Mouse (Mus musculus): ENCODE measurements at regions not wholly inside any gene's neighbourhood (a gene's known extent, or its start where the extent isn't known, plus 50 kb on each side); places are given as distances from the start of the nearest gene placed in this dataset.
"Not testable (repeated sequence)": the region's sequence is repeated elsewhere in the genome, so short reads cannot be mapped to it uniquely, and the experiment has no call there.

DNA sequence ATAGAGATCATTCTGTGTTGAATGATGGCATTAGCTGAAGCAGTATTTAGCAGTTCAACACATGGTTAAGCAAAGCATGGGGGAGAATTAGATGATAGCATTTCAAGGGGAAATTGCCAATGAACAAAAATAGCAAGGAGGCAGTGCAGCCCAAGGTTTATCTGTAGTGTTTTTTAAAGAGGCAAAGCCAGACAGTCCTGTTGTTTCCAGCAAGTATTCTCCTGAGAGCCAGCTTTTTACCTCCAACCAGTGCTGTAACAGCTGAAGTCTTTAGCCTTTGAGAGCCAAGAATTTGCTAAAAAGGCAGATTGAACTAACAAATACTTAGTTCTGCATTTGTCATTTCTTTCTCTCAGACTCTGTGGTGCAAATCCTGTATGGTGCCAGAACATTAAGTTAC, 305.1 kb upstream of the Arx start:
- peak; percentile 92 for DNase-seq

DNA sequence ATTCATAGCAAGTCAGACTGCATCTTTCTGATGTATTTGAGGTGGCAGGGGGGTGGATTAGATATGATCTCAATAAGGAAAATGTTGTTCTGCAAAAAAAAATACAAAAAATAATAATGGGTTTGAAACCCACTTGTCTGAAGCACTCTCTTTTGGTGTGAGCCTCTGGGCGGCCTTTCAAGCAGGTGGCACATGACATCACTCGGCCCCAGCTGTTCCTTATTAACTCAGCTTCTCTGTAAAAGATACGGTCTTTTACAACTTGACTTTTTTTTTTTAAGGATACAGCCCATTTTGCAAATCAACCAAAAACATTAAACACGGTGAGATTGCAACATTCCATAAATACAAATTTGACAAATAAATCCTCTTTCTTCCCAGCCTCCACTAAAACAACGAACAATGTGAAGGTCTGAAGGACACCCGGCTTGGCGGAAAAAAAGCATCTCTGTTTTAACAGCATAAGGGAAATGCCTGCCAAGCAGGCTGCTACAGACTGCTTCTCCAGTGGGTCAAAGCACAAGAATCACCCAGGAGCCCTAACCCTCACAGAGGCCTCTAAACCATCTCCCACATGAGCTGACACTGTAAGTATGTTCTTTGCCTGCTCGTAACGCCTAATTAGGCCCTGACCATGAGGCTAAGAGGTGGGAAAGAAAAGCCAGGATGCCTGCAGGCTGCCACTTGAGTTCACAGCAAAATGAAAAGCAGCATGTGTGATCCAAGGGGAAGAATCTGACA, 283.8 kb upstream of the Arx start:
- peak; percentile 83 for DNase-seq

DNA sequence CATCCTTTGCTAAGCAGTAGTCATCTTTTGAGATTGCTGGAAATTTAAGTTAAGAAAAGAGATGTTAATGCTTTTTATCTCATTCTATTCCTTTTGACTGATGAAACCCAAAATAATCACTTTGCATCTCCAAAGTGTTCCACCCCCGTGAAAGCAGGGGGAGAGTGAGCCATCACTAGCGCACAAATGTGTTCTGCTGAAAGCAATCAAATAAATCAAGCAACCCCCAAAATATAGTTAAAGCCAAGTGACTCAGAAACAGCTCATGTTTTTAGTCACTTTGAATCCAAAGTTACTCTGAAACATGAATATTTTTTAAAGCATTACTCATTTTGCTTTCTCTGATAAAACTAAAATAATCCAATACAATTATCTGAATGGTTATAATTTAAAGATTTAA, 279.6 kb upstream of the Arx start:
- no peak for DNase-seq

DNA sequence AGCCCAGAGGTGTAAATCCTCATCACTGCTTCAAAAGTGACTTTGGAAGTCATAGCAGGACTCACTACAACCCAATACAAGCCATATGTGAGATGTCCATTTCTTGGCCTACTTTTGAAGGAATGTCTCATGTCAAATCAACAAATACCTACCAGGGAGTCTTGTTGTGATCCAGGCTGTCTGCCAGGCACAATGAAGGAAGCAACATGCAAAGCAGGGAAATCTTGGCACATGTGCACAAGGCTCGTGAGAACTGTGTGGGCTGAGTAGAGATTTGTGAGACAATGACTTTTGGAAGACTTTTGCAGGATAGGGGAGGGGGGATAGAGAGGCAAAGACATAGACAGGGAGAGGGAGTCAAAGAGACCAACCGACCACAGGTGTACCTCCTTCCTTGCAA, 274.7 kb upstream of the Arx start:
- peak; percentile 70 for DNase-seq

- DNase-seq, result peak; percentile 96
These were observed 269.9 kb upstream of the Arx start for GRCm38 (mm10) chrX:93016391-93016790.

DNA sequence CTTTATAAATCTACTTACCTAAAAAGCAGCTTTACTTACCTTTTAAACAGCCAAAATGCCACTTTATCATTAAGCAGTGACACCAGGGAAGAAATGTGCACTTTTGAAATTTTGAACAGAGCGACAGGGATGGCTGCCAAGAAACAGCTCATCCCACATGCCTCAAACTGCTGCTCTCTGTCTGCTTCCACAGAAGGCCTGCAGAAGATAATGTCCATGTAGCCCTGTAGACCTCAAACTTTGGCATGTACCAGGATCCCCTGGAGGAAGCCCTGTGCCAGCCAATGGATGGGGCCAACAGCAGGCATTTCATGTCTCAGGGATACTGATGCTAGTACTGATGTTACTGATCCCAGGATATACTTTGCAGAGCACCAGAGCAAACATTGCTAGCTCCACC, 245.1 kb upstream of the Arx start:
- no peak for DNase-seq

- peak; percentile 85 for DNase-seq
These were observed 243.5 kb upstream of the Arx start for GRCm38 (mm10) chrX:93042736-93043135.

DNA sequence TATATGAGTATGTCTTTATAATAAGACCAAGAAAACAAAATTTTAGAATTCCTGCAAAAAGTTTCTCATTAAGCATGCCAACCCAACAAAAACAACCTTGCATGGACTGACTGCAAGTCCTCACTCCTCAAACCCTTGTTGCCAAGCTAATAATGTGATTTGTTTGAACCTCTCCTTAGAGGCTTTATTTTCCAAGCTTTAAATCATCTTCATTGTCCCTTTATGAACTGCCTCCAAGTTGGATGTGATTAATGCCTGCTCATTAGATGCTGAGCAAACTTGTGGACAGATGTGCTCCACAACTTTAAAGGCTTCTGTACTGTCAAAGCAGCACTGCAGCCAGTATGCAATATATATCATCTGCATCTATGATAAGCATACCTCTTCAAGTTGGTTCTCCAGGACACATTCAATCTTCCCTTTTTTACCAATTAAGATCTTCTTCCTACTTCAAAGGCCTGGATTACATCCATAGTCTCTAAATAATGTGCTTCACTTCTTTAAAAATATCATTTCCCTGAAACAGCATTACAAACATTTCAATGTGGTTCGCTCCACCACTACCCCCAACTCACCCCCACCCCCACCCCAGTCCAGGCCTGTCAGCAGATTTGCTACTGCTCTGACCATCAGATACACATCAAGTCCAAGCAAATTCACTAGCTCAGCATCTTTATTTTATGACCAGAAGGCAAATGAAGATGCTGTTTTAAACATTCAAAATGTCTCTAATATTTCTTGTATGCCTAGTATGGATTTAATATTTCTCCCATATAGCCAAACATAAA, 237.1 kb upstream of the Arx start:
- no peak for DNase-seq

DNA sequence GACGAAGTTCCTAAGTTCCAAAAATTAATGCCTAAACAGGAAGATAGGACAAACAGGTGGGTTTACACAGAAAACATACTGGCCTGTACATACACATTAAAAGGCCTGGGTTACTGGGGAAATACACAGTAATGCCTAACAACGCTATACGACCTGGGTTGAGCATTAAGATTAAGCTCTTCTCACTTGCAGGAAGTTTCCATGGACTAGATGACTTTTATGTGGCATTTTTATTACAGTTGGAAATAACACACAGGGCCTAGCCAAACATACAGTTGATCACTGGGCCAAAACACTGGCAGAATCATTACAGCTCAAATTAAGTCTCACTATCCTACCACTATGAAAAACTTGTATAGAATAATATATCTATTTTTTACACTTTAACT, 236.5 kb upstream of the Arx start:
- DNase-seq, result no peak

GRCm38 (mm10) chrX:93059533-93059932, 226.7 kb upstream of the Arx start:
- no peak for DNase-seq

DNA sequence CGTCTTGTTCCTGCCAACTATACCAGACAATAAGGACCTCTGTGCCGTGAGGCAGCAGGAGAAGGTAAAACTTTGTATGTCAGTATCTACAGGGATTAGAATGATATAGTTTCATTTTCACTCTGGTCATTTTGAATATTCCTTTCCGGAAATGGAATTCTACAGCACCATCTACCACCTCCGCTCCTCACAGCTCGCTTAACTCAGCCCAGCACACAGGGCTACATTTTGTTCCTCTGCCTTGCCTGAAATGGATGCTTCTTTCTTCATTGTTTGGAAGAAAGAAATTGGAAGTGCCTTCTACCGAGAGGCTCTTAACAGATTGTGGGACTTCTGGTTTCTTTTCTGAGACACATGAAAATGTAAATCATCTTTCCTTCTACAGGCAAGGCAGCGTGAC, 217.4 kb upstream of the Arx start:
- peak; percentile 76 for DNase-seq

GRCm38 (mm10) chrX:93069569-93070289, 216.5 kb upstream of the Arx start:
- DNase-seq, result no peak

DNA sequence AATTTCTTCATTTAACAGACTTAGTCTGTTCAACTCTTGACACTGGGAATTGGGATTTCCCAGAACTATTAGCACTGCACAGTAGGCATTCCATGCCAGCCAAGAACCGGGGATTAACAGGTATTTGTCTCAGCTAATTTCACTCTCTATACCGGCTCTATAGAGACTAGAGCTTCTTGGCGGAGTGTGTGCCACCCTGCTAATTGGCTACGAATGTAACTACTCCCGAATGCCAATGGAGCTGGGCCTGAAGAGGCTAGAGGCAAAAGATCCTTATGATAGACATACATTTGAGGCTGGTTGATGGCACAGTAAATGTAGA, 216.0 kb upstream of the Arx start:
- DNase-seq, result no peak

- DNase-seq, result no peak
These were observed 197.3 kb upstream of the Arx start for GRCm38 (mm10) chrX:93088976-93089375.

GRCm38 (mm10) chrX:93097551-93097950, 188.7 kb upstream of the Arx start:
- no peak for DNase-seq

DNA sequence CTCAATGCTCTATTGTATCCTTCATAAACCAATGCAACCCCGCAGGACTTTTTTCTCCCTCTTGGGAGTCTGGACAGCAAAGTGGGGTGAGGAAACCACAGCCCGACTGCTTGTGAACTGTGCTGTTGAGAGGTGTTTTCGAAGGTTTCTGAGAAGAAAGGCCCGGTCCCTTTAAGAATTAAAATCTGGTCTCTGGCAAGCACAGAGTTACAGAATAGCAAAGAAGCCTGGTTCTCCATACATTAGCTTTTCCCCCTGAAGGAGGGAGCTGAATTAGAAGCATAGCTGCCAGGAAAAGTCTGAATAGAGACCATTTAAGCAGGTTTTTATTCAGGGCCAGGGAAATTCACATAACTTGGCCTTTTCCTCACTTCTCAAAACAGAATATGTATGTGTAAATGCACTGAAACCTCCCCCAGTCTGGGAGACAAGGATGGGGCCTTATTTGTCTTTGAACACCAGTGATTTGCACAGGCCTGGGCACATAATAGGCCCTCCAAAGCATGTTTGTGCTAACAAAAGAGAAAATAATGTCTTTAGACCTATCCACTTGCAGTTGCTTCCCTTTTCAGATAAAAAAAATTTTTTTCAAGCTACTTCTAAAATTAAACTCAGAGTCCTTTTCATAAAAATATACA, 178.2 kb upstream of the Arx start:
- no peak for DNase-seq

DNA sequence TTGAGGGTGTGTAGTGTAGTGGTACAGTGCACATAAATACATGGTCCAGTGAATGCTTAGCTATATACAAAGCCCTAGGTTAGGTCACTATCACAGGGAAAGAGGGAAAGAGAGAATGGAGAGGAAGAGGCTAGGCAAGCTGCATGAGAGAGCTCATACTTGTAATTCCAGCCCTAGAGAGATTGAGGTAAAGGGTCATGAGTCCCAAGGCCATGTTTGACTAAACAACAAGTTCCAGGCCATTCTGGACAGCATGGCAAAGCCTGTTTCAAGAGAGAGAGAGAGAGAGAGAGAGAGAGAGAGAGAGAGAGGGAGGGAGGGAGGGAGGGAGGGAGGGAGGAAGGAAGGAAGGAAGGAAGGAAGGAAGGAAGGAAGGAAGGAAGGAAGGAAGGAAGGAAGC, 131.9 kb upstream of the Arx start:
- DNase-seq, result not testable (repeated sequence)

- DNase-seq, result no peak
These were observed 127.1 kb upstream of the Arx start for GRCm38 (mm10) chrX:93159105-93159504.

DNA sequence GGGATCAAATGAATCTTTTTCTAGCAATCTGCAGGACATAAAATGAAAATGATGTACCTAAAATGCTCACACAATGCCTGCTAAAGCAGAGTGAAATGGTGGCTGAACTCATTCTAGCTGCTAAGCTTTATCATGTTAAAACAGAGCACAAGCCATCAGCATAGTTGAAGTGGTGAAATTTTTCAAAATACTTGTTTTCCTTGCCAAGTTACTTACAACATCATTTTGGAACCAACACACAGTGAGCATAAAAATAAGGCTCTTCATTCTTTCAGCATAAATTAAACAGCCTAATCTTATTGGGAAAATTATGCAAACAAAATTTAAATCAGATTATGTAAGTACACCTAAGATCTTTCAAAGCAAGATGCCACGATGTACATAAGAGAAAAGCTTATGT, 125.3 kb upstream of the Arx start:
- no peak for DNase-seq
